Mouse (Mus musculus) liver, postnatal 0 days (tissue): ENCODE results near the gene E2f4.

ENCODE experiments used
- CTCF ChIP-seq: sonication (generic); IDR thresholded peaks from 2 replicates; pipeline ENCODE4 v1.5.1; 2016; ENCODE audit warnings: antibody characterized with exemption, low read depth
- EP300 ChIP-seq: IDR thresholded peaks from 2 replicates; pipeline ENCODE4 v1.6.1; 2016; ENCODE audit warnings: antibody characterized with exemption, low read depth, mild to moderate bottlenecking

GRCm38 (mm10) chr8:105313622-105314402, 16.3 kb downstream of the E2f4 start:
- TF ChIP-seq CTCF (no peak), EP300 (no peak)
